ENCODE assay signal across 9 mouse cellular contexts in the genomic region with DNA sequence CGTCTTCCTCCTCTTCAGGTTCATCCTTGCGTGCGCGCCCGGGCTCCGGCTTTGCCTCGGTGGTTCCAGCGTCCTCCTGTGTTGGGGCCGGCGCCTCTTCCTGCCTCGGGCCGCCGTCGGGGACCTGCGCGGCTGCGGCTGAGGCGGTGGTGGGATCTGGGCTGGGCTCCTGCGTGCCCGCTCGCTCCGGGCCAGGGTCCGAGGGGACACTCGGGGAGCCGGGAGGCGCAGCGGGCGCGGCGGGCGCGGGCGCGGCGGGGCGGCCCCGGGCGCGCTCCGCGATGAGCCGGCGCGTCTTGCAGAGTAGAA. TPM values are rescaled to one million over a fixed set of nuclear protein-coding genes. Genes with fewer than 3 reads are reported as not detected.
DNase-seq lines count a peak whose midpoint lies in the region; ATAC-seq and TF ChIP-seq lines count a peak whose summit lies in the region.
"Had no signal": no experiment of that assay in that cellular context is flagged by ENCODE, and none has a peak within 500 bp of the region (broad histone marks: within the 10 kb centered on the region; RNA-seq: fewer than 3 reads in every experiment).

No protein-coding gene starts in this region.

- no peak for TF ChIP-seq EP300 in ES-Bruce4 (IDR thresholded peaks at IDR 0.05; ENCODE audit: insufficient read depth, low read depth, low read length)

- intact Hi-C loops in heart, postnatal 25 days (cut with DNase I), result loop anchor here (5.0 kb wide), 1 partner anchor 59 kb away; no protein-coding TSS in a partner anchor

- WGBS in heart, embryonic 15.5 days, result 2% methylated on average over 25 of the region's 44 CpGs
- WGBS in forebrain, embryonic 12.5 days, result under 1% methylated on average over 43 of the region's 44 CpGs
- WGBS in liver, embryonic 13.5 days (ENCODE audit: insufficient replicate concordance), result under 1% methylated on average over 44 of the region's 44 CpGs

- H3K27me3 ChIP-seq in heart, embryonic 15.5 days, result peaks cover 72% of the 10 kb centered on the region
- peaks cover 9% of the 10 kb centered on the region for H3K27me3 ChIP-seq in ES-Bruce4 (ENCODE audit: control insufficient read depth, insufficient read depth, low read length, poor library complexity, severe bottlenecking)
- H3K27me3 ChIP-seq in forebrain, embryonic 12.5 days, result peaks cover 26% of the 10 kb centered on the region
- H3K27me3 ChIP-seq in liver, embryonic 13.5 days, result peaks cover 82% of the 10 kb centered on the region

- H3K9me3 ChIP-seq in heart, embryonic 15.5 days (replicated peaks), result no peaks in the 10 kb centered on the region
- H3K9me3 ChIP-seq in ES-Bruce4 (replicated peaks; ENCODE audit: control insufficient read depth, insufficient read depth, low read length, poor library complexity, severe bottlenecking), result no peaks in the 10 kb centered on the region
- no peaks in the 10 kb centered on the region for H3K9me3 ChIP-seq in forebrain, embryonic 12.5 days
- no peaks in the 10 kb centered on the region for H3K9me3 ChIP-seq in liver, embryonic 13.5 days (replicated peaks)

- H3K27ac ChIP-seq in heart, embryonic 15.5 days, result no peak overlapping the region
- H3K27ac ChIP-seq in ES-Bruce4 (ENCODE audit: insufficient read depth, low read length), result no peak overlapping the region
- H3K27ac ChIP-seq in forebrain, embryonic 12.5 days, result peak overlapping the region; percentile 86
- H3K27ac ChIP-seq in liver, embryonic 13.5 days, result no peak overlapping the region

- H3K4me1 ChIP-seq in heart, embryonic 15.5 days (replicated peaks), result peaks cover 47% of the 10 kb centered on the region
- H3K4me1 ChIP-seq in ES-Bruce4 (ENCODE audit: control insufficient read depth, insufficient read depth, low read length), result no peaks in the 10 kb centered on the region
- H3K4me1 ChIP-seq in forebrain, embryonic 12.5 days, result peaks cover 42% of the 10 kb centered on the region
- H3K4me1 ChIP-seq in liver, embryonic 13.5 days (replicated peaks), result peaks cover 13% of the 10 kb centered on the region

- DNase-seq in heart, postnatal 25 days (ENCODE audit: low spot score), result no peak
- DNase-seq in liver, embryonic 13.5 days, result no peak
- no peak for DNase-seq in left cerebral cortex, adult 8-10 months (ENCODE audit: low spot score in 2 of 2)
- no peak for DNase-seq in urinary bladder, postnatal 14 days (ENCODE audit: low spot score)
- no peak for DNase-seq in cerebellum, adult 9-10 months

- peak overlapping the region; percentile 60 for H3K9ac ChIP-seq in heart, embryonic 15.5 days
- peak overlapping the region; percentile 68 for H3K9ac ChIP-seq in ES-Bruce4 (ENCODE audit: low read depth, poor library complexity, severe bottlenecking)
- H3K9ac ChIP-seq in forebrain, embryonic 12.5 days, result peak overlapping the region; percentile 91
- H3K9ac ChIP-seq in liver, embryonic 13.5 days, result peak overlapping the region; percentile 15; the same call in 1 of the 2 replicates

- no peak for ATAC-seq in heart, embryonic 15.5 days (replicated peaks; ENCODE audit: insufficient number of reproducible peaks, insufficient read depth, low FRiP score, low read depth)
- ATAC-seq in forebrain, embryonic 12.5 days (ENCODE audit: low FRiP score), result no peak
- ATAC-seq in liver, embryonic 13.5 days (ENCODE audit: low read depth), result no peak

- no peak for TF ChIP-seq POLR2A in ES-Bruce4 (IDR thresholded peaks at IDR 0.05; ENCODE audit: insufficient read depth, low read length)

- H3K4me2 ChIP-seq in heart, embryonic 15.5 days, result peak overlapping the region; percentile 93
- peak overlapping the region; percentile 95 for H3K4me2 ChIP-seq in forebrain, embryonic 12.5 days
- H3K4me2 ChIP-seq in liver, embryonic 13.5 days, result peak overlapping the region; percentile 72

- no peak for TF ChIP-seq CTCF in ES-Bruce4 (IDR thresholded peaks at IDR 0.05; ENCODE audit: low read depth, low read length)

- peak overlapping the region; percentile 74 for H3K4me3 ChIP-seq in heart, embryonic 15.5 days
- H3K4me3 ChIP-seq in ES-Bruce4 (ENCODE audit: low read depth, low read length), result peak overlapping the region; percentile 84
- H3K4me3 ChIP-seq in forebrain, embryonic 12.5 days (replicated peaks), result peak overlapping the region; percentile 86
- H3K4me3 ChIP-seq in liver, embryonic 13.5 days (replicated peaks), result peak overlapping the region; percentile 59

- H3K36me3 ChIP-seq in heart, embryonic 15.5 days, result no peaks in the 10 kb centered on the region
- no peaks in the 10 kb centered on the region for H3K36me3 ChIP-seq in ES-Bruce4 (ENCODE audit: control insufficient read depth, insufficient read depth, low read length, poor library complexity, severe bottlenecking)
- H3K36me3 ChIP-seq in forebrain, embryonic 12.5 days (replicated peaks), result no peaks in the 10 kb centered on the region
- no peaks in the 10 kb centered on the region for H3K36me3 ChIP-seq in liver, embryonic 13.5 days

RNA-seq across cellular contexts. Expression of a gene that starts 1.2 kb away (rescaled TPM):
- 1.4 and 2.0 TPM in 2 replicates for polyA plus RNA-seq in heart, embryonic 15.5 days (2015; fragmentation: Nextera tagmentation; extraction: Ambion mirVana)
- 10 to 100 TPM; 71.4 to 78.2 TPM for total RNA-seq in heart, postnatal 25 days (2021)
- polyA plus RNA-seq in ES-Bruce4 (2011; ENCODE audit: insufficient read depth, insufficient read length, low read depth, missing spikeins), result 6.1 and 7.9 TPM in 2 replicates
- 11.4 and 13.7 TPM in 2 replicates for polyA plus RNA-seq in forebrain, embryonic 12.5 days (2016; fragmentation: Nextera tagmentation; extraction: Ambion mirVana)
- polyA plus RNA-seq in liver, embryonic 13.5 days (2015; fragmentation: Nextera tagmentation; extraction: Ambion mirVana), result 0.03 and 0.09 TPM in 2 replicates
- 100 to 1,000 TPM; 115 to 126 (median 123) TPM for total RNA-seq in left cerebral cortex, adult 8-10 months (2022)
- total RNA-seq: hematopoietic stem cell, adult 5-6 weeks had no signal

RNA-seq across cellular contexts. Expression of a gene that starts 40.6 kb away (rescaled TPM):
- 70.2 and 75.7 TPM in 2 replicates for polyA plus RNA-seq in heart, embryonic 15.5 days (2015; fragmentation: Nextera tagmentation; extraction: Ambion mirVana)
- 100 to 1,000 TPM; 101 to 109 TPM for total RNA-seq in heart, postnatal 25 days (2021)
- polyA plus RNA-seq in ES-Bruce4 (2011; ENCODE audit: insufficient read depth, insufficient read length, low read depth, missing spikeins), result 30.0 and 37.7 TPM in 2 replicates
- polyA plus RNA-seq in forebrain, embryonic 12.5 days (2016; fragmentation: Nextera tagmentation; extraction: Ambion mirVana), result 14.3 and 16.9 TPM in 2 replicates
- polyA plus RNA-seq in liver, embryonic 13.5 days (2015; fragmentation: Nextera tagmentation; extraction: Ambion mirVana), result 39.7 and 40.0 TPM in 2 replicates
- 10 to 100 TPM; 20.1 to 21.3 (median 21.0) TPM for total RNA-seq in left cerebral cortex, adult 8-10 months (2022)

Comparison
In these comparisons a context has a peak if more than half of its experiments do, and no peak if none do; other contexts are left out.
1. H3K9ac ChIP-seq: peak in every context shown above with its lines; median percentile 91 in forebrain, embryonic 12.5 days; 68 in ES-Bruce4; 60 in heart, embryonic 15.5 days; 15 in liver, embryonic 13.5 days.